Mouse (Mus musculus) bone marrow macrophage, adult 2 months (primary cell): ENCODE results near the gene Rprd2. TPM values are rescaled to one million over a fixed set of nuclear protein-coding genes. Genes with fewer than 3 reads are reported as not detected.

ENCODE experiments used
- H3K27ac ChIP-seq: 2 replicates; pipeline ENCODE4 v1.5.1; 2012; ENCODE audit warnings: low read depth, low read length; ENCODE audit not compliant: insufficient read depth
- H3K4me1 ChIP-seq: 2 replicates; pipeline ENCODE4 v1.6.1; 2012; ENCODE audit warnings: low read length; ENCODE audit not compliant: control insufficient read depth, insufficient read depth
- H3K4me3 ChIP-seq: 2 replicates; pipeline ENCODE4 v1.5.1; 2012; ENCODE audit warnings: mild to moderate bottlenecking, low read length, moderate library complexity; ENCODE audit not compliant: insufficient read depth
- CTCF ChIP-seq: IDR thresholded peaks from 2 replicates; pipeline ENCODE4 v1.5.1; 2012; ENCODE audit warnings: low read depth, mild to moderate bottlenecking, low read length, moderate library complexity
- POLR2A ChIP-seq: IDR thresholded peaks from 2 replicates; pipeline ENCODE4 v1.6.1; 2012; ENCODE audit warnings: mild to moderate bottlenecking, low read depth, low read length, borderline replicate concordance
- polyA plus RNA-seq: library from polyadenylated mRNA; stranded (reverse); fragments of >200 nt; gene quantifications from 2 replicates; pipeline ENCODE4 v1.2.4, GENCODE M21; 2012; ENCODE audit not compliant: missing spikeins, insufficient read depth, insufficient read length

The Rprd2 gene
- polyA plus RNA-seq, 1 experiment: 29.0 TPM

DNA sequence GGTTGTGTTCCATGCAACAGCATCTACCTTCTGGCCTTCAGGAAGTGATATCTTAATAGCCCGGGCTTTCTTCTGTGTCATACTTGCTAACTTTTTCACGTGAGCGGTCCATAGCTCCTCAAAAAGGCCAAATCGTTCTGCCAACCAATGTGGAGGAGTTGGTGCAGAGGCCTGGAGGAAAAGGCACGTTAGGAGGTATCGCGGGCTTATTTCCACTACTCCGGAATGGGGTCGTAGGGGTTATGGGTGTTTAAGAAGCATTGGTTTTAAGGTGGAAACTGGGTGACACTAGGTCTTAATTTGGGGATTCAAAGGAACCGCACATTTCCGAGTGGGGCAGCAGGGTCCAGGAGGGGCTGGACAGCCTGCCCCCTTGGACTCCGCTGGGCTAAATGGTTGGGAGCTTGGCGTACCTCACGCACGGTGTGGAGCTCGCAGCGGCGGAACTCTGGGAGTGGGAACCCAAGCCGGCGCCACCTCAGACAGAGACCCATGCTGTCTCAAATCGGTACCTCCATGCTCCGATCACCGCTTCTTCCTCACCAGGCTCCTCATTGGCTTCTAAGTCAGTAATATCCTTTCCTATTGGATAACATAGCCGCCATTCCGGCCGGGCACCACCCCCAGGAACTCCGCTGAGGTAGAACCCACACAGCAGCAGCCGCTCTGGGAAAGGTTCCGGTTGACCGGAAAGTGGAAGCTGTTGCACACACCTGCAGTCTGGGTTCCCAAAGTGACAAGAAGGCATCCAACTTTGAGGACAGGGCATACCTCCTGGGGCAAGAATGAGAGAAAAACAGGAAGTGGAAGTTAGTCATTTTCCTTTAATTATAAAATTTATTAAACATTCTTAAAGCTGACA is 64.1 kb downstream of the Rprd2 start:
- peaks cover 21% of the 10 kb centered on the region for H3K4me1 ChIP-seq
- no peak for TF ChIP-seq CTCF
- 0 out of 2 replicates have a peak, but pooled peaks have one; percentile 11 for TF ChIP-seq POLR2A
- peak overlapping the region; percentile 75 for H3K4me3 ChIP-seq
- peak overlapping the region; percentile 14 for H3K27ac ChIP-seq

GRCm38 (mm10) chr3:95752935-95753334 is 65.7 kb downstream of the Rprd2 start:
- Histone ChIP-seq H3K4me1 (peaks cover 18% of the 10 kb centered on the region), H3K4me3 (no peak overlapping the region), H3K27ac (no peak overlapping the region)
- TF ChIP-seq POLR2A (no peak), CTCF (no peak)

GRCm38 (mm10) chr3:95740406-95740805 is 78.3 kb downstream of the Rprd2 start:
- TF ChIP-seq CTCF (no peak), POLR2A (no peak)
- H3K4me1 ChIP-seq: peaks cover 34% of the 10 kb centered on the region
- peak overlapping the region; percentile 36 for H3K4me3 ChIP-seq
- peak overlapping the region; percentile 89 for H3K27ac ChIP-seq

DNA sequence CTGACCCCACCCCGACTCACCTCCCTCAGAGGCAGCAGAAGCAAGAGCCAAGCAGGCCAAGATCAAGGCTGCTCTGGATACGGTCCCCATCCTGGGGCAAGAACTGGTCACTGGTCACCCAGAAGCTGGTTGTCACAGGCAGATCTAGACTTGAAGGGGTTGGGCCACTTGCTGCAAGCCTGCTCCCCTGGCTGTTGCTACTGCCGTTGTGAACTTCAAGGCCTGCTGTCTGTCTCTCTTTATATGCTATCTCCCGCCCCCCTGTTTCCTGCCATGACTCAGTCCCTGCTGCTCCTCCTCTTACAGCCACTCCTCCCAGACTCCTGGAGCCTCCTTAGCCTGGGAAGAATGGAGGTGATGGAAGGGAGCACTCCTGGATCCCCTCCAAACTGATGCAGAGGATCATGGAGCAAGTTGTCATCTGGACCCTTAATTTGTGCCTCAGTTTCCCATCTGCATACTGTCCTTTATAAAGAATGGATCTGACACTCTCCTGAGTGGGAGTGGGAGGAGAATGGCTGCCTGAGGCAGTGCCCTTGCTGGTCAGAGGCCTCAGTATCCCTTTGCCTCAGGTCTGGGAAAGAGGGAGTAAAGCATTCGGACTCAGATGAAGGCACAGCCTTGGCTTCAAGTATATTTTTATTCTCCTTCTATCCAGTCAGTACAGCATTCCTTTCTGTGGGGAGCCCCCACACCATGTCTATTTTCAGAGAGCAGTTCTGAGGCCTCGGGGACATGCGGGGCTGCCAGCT is 79.1 kb downstream of the Rprd2 start, which contains the start of gene Ecm1:
TSS of gene Ecm1 (minus strand) at position 217 of the 752 bp plus-strand sequence.
- Histone ChIP-seq H3K4me3 (peak within 1 kb of the TSS; percentile 36), H3K4me1 (peaks cover 42% of the 10 kb centered on the region), H3K27ac (peak within 1 kb of the TSS; percentile 89)
- TF ChIP-seq CTCF (no peak), POLR2A (no peak)

GRCm38 (mm10) chr3:95735071-95735670 is 83.5 kb downstream of the Rprd2 start:
- H3K4me1 ChIP-seq: peaks cover 43% of the 10 kb centered on the region

DNA sequence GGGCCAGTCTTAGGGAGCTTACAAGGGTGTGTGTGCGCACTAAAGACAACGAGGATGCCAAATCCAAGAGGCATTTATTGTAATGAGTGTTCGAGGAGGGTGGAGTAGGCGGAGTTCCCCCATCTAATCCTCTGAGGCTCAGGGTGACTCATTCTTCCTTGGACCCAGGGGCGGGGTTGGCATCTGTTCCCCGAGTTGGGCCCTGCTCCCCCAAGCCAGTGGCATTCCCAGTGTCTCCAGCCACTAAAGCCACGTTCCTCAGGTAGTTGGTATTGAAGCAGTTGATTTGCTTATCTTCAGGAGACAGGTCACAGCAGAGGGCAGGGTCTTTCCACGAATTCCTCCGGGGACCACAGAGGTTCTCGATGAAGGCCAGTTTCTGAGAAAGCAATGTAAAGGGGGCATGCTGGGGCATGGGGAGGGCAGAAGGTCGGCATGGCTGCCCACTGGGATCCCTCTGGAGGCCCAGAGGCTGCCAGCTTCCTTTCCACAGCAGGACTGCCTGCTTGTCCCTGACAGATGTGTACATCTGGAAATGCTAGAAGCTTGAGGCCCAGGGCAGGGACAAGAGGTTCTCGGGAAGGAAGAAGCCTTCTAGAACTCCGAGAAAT is 84.5 kb downstream of the Rprd2 start:
- Histone ChIP-seq H3K4me1 (peaks cover 33% of the 10 kb centered on the region), H3K27ac (no peak overlapping the region), H3K4me3 (no peak overlapping the region)
- TF ChIP-seq CTCF: no peak
- no peak for TF ChIP-seq POLR2A

More at GRCm38 (mm10) chr3:95735071-95735670, 83.5 kb downstream of the Rprd2 start:
- Histone ChIP-seq H3K27ac (no peak overlapping the region), H3K4me3 (no peak overlapping the region)
- TF ChIP-seq POLR2A: no peak
- no peak for TF ChIP-seq CTCF

DNA sequence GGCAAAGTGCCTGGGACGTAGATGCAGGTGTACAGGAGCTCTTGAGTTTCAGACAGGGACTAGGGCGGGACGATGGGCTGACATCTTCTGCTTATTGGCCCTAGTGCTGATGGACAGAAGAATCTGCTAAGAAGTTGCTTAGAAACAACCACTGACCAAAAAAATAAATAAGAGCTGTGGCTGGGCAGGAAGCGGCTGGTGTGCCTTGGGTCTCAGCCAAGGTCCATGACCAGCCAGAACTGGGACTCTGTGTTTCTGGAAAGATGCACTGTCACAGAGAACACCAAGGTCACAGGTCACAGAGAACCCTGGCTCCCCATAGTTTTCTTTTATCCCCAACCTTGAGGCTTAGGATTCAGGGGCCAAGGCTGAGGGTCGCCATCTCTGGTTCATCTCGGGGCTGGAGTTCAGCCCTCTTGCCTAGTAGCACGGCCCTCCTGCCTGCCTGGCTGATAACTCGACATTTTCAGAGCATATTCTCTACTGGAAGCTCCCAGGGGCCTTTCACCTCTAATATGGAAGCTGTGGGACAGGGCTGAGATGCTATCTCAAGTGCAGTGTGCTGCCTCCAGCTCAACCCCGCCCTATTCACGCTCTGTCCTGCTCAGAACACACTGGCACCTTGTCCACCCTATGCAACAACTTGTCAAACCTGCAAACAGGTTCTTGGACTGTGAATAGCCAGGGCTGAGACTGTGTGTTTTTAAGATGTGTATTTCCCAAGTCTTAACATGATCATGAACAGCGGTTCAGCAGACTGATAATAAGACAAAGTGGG is 85.7 kb downstream of the Rprd2 start:
- H3K27ac ChIP-seq: no peak overlapping the region

DNA sequence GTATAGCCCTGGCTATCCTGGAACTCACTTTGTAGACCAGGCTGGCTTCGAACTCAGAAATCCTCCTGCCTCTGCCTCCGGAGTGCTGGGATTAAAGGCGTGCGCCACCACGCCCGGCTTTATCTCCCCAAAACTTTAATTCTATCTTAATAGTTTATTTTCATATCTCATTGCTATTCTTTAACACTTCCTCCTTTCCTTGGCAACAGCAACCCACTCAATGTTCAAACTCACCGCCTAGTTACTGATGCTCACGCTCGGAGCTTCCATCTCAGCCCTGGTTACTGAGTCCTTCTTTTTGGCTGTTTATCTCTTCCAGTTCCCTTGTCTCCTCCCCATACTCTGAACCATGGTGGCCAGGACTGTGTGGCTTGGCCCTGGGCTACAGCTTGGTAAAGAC is 86.4 kb downstream of the Rprd2 start:
- Histone ChIP-seq H3K27ac (no peak overlapping the region), H3K4me1 (peaks cover 28% of the 10 kb centered on the region), H3K4me3 (no peak overlapping the region)
- TF ChIP-seq POLR2A (no peak), CTCF (no peak)

More for the DNA sequence above, 85.7 kb downstream of the Rprd2 start:
- TF ChIP-seq POLR2A: no peak
- TF ChIP-seq CTCF: no peak
- Histone ChIP-seq H3K4me1 (peaks cover 28% of the 10 kb centered on the region), H3K4me3 (no peak overlapping the region)
